19 mouse cellular contexts compared by ENCODE assay signal in the genomic region with DNA sequence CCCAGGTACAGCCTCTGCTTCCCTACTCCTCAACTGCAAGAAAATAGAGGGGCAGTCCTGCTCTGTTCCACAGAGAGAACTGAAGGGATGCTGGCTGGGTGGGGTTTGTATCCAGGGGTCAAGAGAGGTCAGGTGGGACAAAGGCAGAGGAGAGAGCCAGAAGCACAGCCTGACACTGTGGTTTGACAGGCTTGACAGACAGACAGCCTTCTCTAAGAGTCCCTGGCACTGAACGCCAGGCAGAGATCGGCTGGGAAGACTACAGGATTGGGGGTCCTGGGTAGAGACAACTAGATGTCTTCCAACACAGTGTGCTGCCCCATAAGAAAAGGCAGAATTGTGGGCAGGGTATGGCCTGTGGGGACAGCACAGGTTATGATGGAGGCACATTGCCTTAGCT. TPM values are rescaled to one million over a fixed set of nuclear protein-coding genes. Genes with fewer than 3 reads are reported as not detected.
DNase-seq lines count a peak whose midpoint lies in the region; ATAC-seq lines count a peak whose summit lies in the region.
"Had no signal": no experiment of that assay in that cellular context is flagged by ENCODE, and none has a peak within 500 bp of the region (broad histone marks: within the 10 kb centered on the region; RNA-seq: fewer than 3 reads in every experiment).

No protein-coding gene starts in this region.

- no peak for DNase-seq in heart, adult 18-20 months
- DNase-seq in midbrain, embryonic 11.5 days (ENCODE audit: low spot score, missing footprints): peak; percentile 64
- DNase-seq in midbrain, embryonic 14.5 days: no peak
- no peak for DNase-seq in neural tube, embryonic 10.5 days (ENCODE audit: extremely low spot score, low spot score)
- DNase-seq in testis, postnatal 10 days (ENCODE audit: low spot score): no peak
- no peak for DNase-seq in layer of hippocampus, adult 9-11 months
- DNase-seq: cerebellum, adult 11 months; embryo, embryonic 11 days had no signal

- H3K27ac ChIP-seq in heart, embryonic 11.5 days (ENCODE audit: low read depth, low read length): peak overlapping the region; percentile 36; the same call in 1 of the 2 replicates
- no peak overlapping the region for H3K27ac ChIP-seq in midbrain, embryonic 11.5 days (ENCODE audit: low read depth, low read length)
- no peak overlapping the region for H3K27ac ChIP-seq in midbrain, embryonic 14.5 days (replicated peaks; ENCODE audit: low read depth, low read length)
- H3K27ac ChIP-seq in intestine, embryonic 16.5 days (ENCODE audit: low read length): peak overlapping the region; percentile 93
- H3K27ac ChIP-seq: forebrain, embryonic 15.5 days; hindbrain, postnatal 0 days; liver, embryonic 14.5 days had no signal

- H3K4me1 ChIP-seq in heart, embryonic 11.5 days (ENCODE audit: control insufficient read depth, insufficient read depth, low read length): peaks cover 58% of the 10 kb centered on the region
- peaks cover 18% of the 10 kb centered on the region for H3K4me1 ChIP-seq in midbrain, embryonic 11.5 days (ENCODE audit: control insufficient read depth, insufficient read depth, low read length)
- peaks cover 13% of the 10 kb centered on the region for H3K4me1 ChIP-seq in midbrain, embryonic 14.5 days (ENCODE audit: control insufficient read depth, insufficient read depth, low read length)
- peaks cover 40% of the 10 kb centered on the region for H3K4me1 ChIP-seq in intestine, embryonic 16.5 days (ENCODE audit: control insufficient read depth, insufficient read depth, low read length)
- H3K4me1 ChIP-seq: megakaryocyte, embryonic 14.5 days had no signal

- no peaks in the 10 kb centered on the region for H3K9me3 ChIP-seq in heart, embryonic 11.5 days (replicated peaks; ENCODE audit: control insufficient read depth, low read length)
- no peaks in the 10 kb centered on the region for H3K9me3 ChIP-seq in midbrain, embryonic 11.5 days (ENCODE audit: control insufficient read depth, low read length)
- H3K9me3 ChIP-seq in midbrain, embryonic 14.5 days (ENCODE audit: control insufficient read depth, low read length): no peaks in the 10 kb centered on the region
- H3K9me3 ChIP-seq in intestine, embryonic 16.5 days (ENCODE audit: control insufficient read depth, low read length): no peaks in the 10 kb centered on the region
- H3K9me3 ChIP-seq: forebrain, embryonic 15.5 days; megakaryocyte, embryonic 14.5 days had no signal

- H3K27me3 ChIP-seq in heart, embryonic 11.5 days (ENCODE audit: control insufficient read depth, insufficient read depth, low read length): no peaks in the 10 kb centered on the region
- no peaks in the 10 kb centered on the region for H3K27me3 ChIP-seq in midbrain, embryonic 11.5 days (ENCODE audit: control insufficient read depth, insufficient read depth, low read length)
- H3K27me3 ChIP-seq in midbrain, embryonic 14.5 days (ENCODE audit: control insufficient read depth, insufficient read depth, low read length): no peaks in the 10 kb centered on the region
- H3K27me3 ChIP-seq in intestine, embryonic 16.5 days (replicated peaks; ENCODE audit: control insufficient read depth, insufficient read depth, low read length): no peaks in the 10 kb centered on the region
- H3K27me3 ChIP-seq: forebrain, embryonic 15.5 days had no signal

- H3K9ac ChIP-seq in heart, embryonic 11.5 days (ENCODE audit: low read depth, low read length): no peak overlapping the region; the same call in 1 of the 2 replicates
- H3K9ac ChIP-seq in midbrain, embryonic 11.5 days (ENCODE audit: low read length): no peak overlapping the region
- H3K9ac ChIP-seq in midbrain, embryonic 14.5 days (replicated peaks; ENCODE audit: low read length): no peak overlapping the region
- H3K9ac ChIP-seq in intestine, embryonic 16.5 days (ENCODE audit: low read depth, low read length): peak overlapping the region; percentile 48
- H3K9ac ChIP-seq: forebrain, embryonic 15.5 days; liver, embryonic 14.5 days had no signal

- no peaks in the 10 kb centered on the region for H3K36me3 ChIP-seq in heart, embryonic 11.5 days (ENCODE audit: control insufficient read depth, insufficient read depth, low read length)
- no peaks in the 10 kb centered on the region for H3K36me3 ChIP-seq in midbrain, embryonic 11.5 days (ENCODE audit: control insufficient read depth, insufficient read depth, low read length)
- H3K36me3 ChIP-seq in midbrain, embryonic 14.5 days (ENCODE audit: control insufficient read depth, insufficient read depth, low read length): no peaks in the 10 kb centered on the region
- no peaks in the 10 kb centered on the region for H3K36me3 ChIP-seq in intestine, embryonic 16.5 days (ENCODE audit: control insufficient read depth, insufficient read depth, low read length)
- H3K36me3 ChIP-seq: forebrain, embryonic 15.5 days had no signal

- no peak for ATAC-seq in heart, embryonic 11.5 days (replicated peaks; ENCODE audit: insufficient number of reproducible peaks, low FRiP score, low TSS enrichment)
- ATAC-seq in midbrain, embryonic 11.5 days (ENCODE audit: low FRiP score): no peak
- no peak for ATAC-seq in midbrain, embryonic 14.5 days (ENCODE audit: low FRiP score, low TSS enrichment)
- no peak for ATAC-seq in intestine, embryonic 16.5 days
- ATAC-seq: forebrain, embryonic 15.5 days; hindbrain, postnatal 0 days had no signal

- 64% methylated on average over 2 of the region's 2 CpGs for WGBS in heart, embryonic 11.5 days (ENCODE audit: insufficient replicate concordance)
- 26% methylated on average over 2 of the region's 2 CpGs for WGBS in midbrain, embryonic 11.5 days
- 20% methylated on average over 2 of the region's 2 CpGs for WGBS in midbrain, embryonic 14.5 days
- 76% methylated on average over 2 of the region's 2 CpGs for WGBS in intestine, embryonic 16.5 days

- H3K4me3 ChIP-seq in heart, embryonic 11.5 days (ENCODE audit: low read depth, low read length): no peak overlapping the region
- no peak overlapping the region for H3K4me3 ChIP-seq in midbrain, embryonic 11.5 days (ENCODE audit: low read depth, low read length)
- no peak overlapping the region for H3K4me3 ChIP-seq in midbrain, embryonic 14.5 days (replicated peaks; ENCODE audit: low read depth, low read length)
- peak overlapping the region; percentile 46; the same call in 1 of the 2 replicates for H3K4me3 ChIP-seq in intestine, embryonic 16.5 days (ENCODE audit: low read length)
- H3K4me3 ChIP-seq: forebrain, embryonic 15.5 days; megakaryocyte, embryonic 14.5 days had no signal

- H3K4me2 ChIP-seq in heart, embryonic 11.5 days: no peak overlapping the region
- no peak overlapping the region for H3K4me2 ChIP-seq in midbrain, embryonic 11.5 days
- H3K4me2 ChIP-seq in midbrain, embryonic 14.5 days (ENCODE audit: low read length): no peak overlapping the region
- peak overlapping the region; percentile 35 for H3K4me2 ChIP-seq in intestine, embryonic 16.5 days (ENCODE audit: low read depth, low read length)
- H3K4me2 ChIP-seq: forebrain, embryonic 15.5 days had no signal

RNA-seq across cellular contexts. Expression of gene Lsp1, which starts 18.0 kb away (rescaled TPM):
- polyA plus RNA-seq in heart, embryonic 11.5 days (2014; fragmentation: Nextera tagmentation; extraction: Ambion mirVana): 31.4 and 32.1 TPM in 2 replicates
- total RNA-seq in heart, adult 18-20 months (2021): 10 to 100 TPM; 24.7 to 33.1 TPM
- 11.1 and 13.1 TPM in 2 replicates for polyA plus RNA-seq in midbrain, embryonic 11.5 days (2014; fragmentation: Nextera tagmentation; extraction: Ambion mirVana)
- polyA plus RNA-seq in midbrain, embryonic 14.5 days (2014; fragmentation: Nextera tagmentation; extraction: Ambion mirVana): 2.7 and 8.0 TPM in 2 replicates
- 125 and 134 TPM in 2 replicates for polyA plus RNA-seq in intestine, embryonic 16.5 days (2015; fragmentation: Nextera tagmentation; extraction: Ambion mirVana)
- total RNA-seq: MEL had no signal

RNA-seq across cellular contexts. Expression of gene Tnnt3, which starts 20.1 kb away (rescaled TPM):
- polyA plus RNA-seq in heart, embryonic 11.5 days (2014; fragmentation: Nextera tagmentation; extraction: Ambion mirVana): 16.0 and 16.3 TPM in 2 replicates
- under 1 TPM in 1 of 2 experiments, not detected in 1; 0.67 TPM for total RNA-seq in heart, adult 18-20 months (2021)
- 0.77 and 2.0 TPM in 2 replicates for polyA plus RNA-seq in midbrain, embryonic 11.5 days (2014; fragmentation: Nextera tagmentation; extraction: Ambion mirVana)
- polyA plus RNA-seq in midbrain, embryonic 14.5 days (2014; fragmentation: Nextera tagmentation; extraction: Ambion mirVana): 1.1 TPM in 1 of 2 replicates, not detected in the other
- polyA plus RNA-seq in intestine, embryonic 16.5 days (2015; fragmentation: Nextera tagmentation; extraction: Ambion mirVana): 2.1 and 3.2 TPM in 2 replicates
- total RNA-seq: layer of hippocampus, adult 18-20 months; left cerebral cortex, postnatal 14 days; MEL had no signal

RNA-seq across cellular contexts. Expression of gene Tnni2, which starts 37.0 kb away (rescaled TPM):
- polyA plus RNA-seq in heart, embryonic 11.5 days (2014; fragmentation: Nextera tagmentation; extraction: Ambion mirVana): 46.1 and 51.6 TPM in 2 replicates
- total RNA-seq in heart, adult 18-20 months (2021): 1 to 10 TPM; 1.8 to 2.6 TPM
- polyA plus RNA-seq in midbrain, embryonic 11.5 days (2014; fragmentation: Nextera tagmentation; extraction: Ambion mirVana): 0.47 and 0.96 TPM in 2 replicates
- polyA plus RNA-seq in midbrain, embryonic 14.5 days (2014; fragmentation: Nextera tagmentation; extraction: Ambion mirVana): not detected in 2 replicates
- 4.3 and 4.7 TPM in 2 replicates for polyA plus RNA-seq in intestine, embryonic 16.5 days (2015; fragmentation: Nextera tagmentation; extraction: Ambion mirVana)
- total RNA-seq: MEL had no signal

RNA-seq across cellular contexts. Expression of gene Syt8, which starts 43.9 kb away (rescaled TPM):
- polyA plus RNA-seq in heart, embryonic 11.5 days (2014; fragmentation: Nextera tagmentation; extraction: Ambion mirVana): 0.26 and 0.31 TPM in 2 replicates
- not detected for total RNA-seq in heart, adult 18-20 months (2021)
- not detected in 2 replicates for polyA plus RNA-seq in midbrain, embryonic 11.5 days (2014; fragmentation: Nextera tagmentation; extraction: Ambion mirVana)
- polyA plus RNA-seq in midbrain, embryonic 14.5 days (2014; fragmentation: Nextera tagmentation; extraction: Ambion mirVana): not detected in 2 replicates
- polyA plus RNA-seq in intestine, embryonic 16.5 days (2015; fragmentation: Nextera tagmentation; extraction: Ambion mirVana): 8.8 and 10.4 TPM in 2 replicates
- total RNA-seq: adrenal gland, postnatal 4 days; gastrocnemius, postnatal 4 days; hindbrain, postnatal 0 days; layer of hippocampus, adult 18-20 months; MEL had no signal
- polyA plus RNA-seq: forebrain, embryonic 15.5 days; hindbrain, postnatal 0 days had no signal

RNA-seq across cellular contexts. Expression of gene Mrpl23, which starts 53.9 kb away (rescaled TPM):
- polyA plus RNA-seq in heart, embryonic 11.5 days (2014; fragmentation: Nextera tagmentation; extraction: Ambion mirVana): 15.4 and 19.3 TPM in 2 replicates
- total RNA-seq in heart, adult 18-20 months (2021): 10 to 100 TPM; 12.2 to 29.0 TPM
- polyA plus RNA-seq in midbrain, embryonic 11.5 days (2014; fragmentation: Nextera tagmentation; extraction: Ambion mirVana): 13.9 and 16.6 TPM in 2 replicates
- 11.9 and 23.9 TPM in 2 replicates for polyA plus RNA-seq in midbrain, embryonic 14.5 days (2014; fragmentation: Nextera tagmentation; extraction: Ambion mirVana)
- 50.3 and 58.1 TPM in 2 replicates for polyA plus RNA-seq in intestine, embryonic 16.5 days (2015; fragmentation: Nextera tagmentation; extraction: Ambion mirVana)

Comparison
In these comparisons a context has a peak if more than half of its experiments do, and no peak if none do; other contexts are left out.
1. H3K27ac ChIP-seq: peak in heart, embryonic 11.5 days (single experiment) and intestine, embryonic 16.5 days (single experiment); none in midbrain, embryonic 11.5 days (single experiment) and midbrain, embryonic 14.5 days (single experiment).